In the genomic region with DNA sequence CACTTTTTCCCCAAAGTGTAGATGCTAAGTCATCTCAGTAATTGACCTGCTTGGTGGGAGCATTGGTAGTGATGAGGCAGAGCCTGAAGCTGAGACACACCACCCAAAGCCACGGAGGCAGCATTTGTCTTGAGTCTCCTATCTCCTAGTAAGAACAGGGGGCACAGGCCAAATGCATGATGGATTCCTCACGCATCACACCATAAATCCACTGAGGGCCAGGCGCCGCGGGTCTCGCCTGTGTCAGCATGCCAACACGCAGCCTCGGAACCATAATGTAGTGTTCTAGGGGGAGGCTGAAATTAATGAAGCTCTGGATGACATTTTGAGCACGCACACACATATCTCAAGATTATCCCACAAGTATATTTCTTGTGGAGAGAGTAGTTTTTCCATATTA, we compare ENCODE assay signal across 31 mouse cellular contexts.
"Had no signal": no experiment of that assay in that cellular context is flagged by ENCODE, and none has a peak within 500 bp of the region (broad histone marks: within the 10 kb centered on the region; RNA-seq: fewer than 3 reads in every experiment).

No protein-coding gene starts in this region.

- H3K27me3 ChIP-seq: limb, embryonic 12.5 days; limb, embryonic 15.5 days; liver, embryonic 12.5 days; liver, embryonic 13.5 days; liver, embryonic 15.5 days; lung, embryonic 15.5 days; midbrain, embryonic 13.5 days; midbrain, embryonic 15.5 days; neural tube, embryonic 12.5 days had no signal

- H3K4me3 ChIP-seq: left cerebral cortex, adult 2 months; limb, embryonic 10.5 days; limb, embryonic 12.5 days; limb, embryonic 13.5 days; limb, embryonic 15.5 days; liver, embryonic 12.5 days; liver, embryonic 13.5 days; liver, embryonic 15.5 days; lung, embryonic 15.5 days; megakaryocyte, embryonic 14.5 days; midbrain, embryonic 10.5 days; midbrain, embryonic 12.5 days; midbrain, embryonic 13.5 days; midbrain, embryonic 15.5 days; myocyte; neural tube, embryonic 12.5 days had no signal

- H3K4me1 ChIP-seq: liver, embryonic 12.5 days; liver, embryonic 13.5 days; liver, embryonic 15.5 days; midbrain, embryonic 15.5 days had no signal

- H3K4me2 ChIP-seq: limb, embryonic 12.5 days; limb, embryonic 13.5 days; limb, embryonic 15.5 days; liver, embryonic 11.5 days; liver, embryonic 12.5 days; liver, embryonic 13.5 days; liver, embryonic 15.5 days; lung, embryonic 15.5 days; midbrain, embryonic 11.5 days; midbrain, embryonic 12.5 days; midbrain, embryonic 13.5 days; midbrain, embryonic 15.5 days; neural tube, embryonic 12.5 days had no signal

- H3K36me3 ChIP-seq: limb, embryonic 10.5 days; limb, embryonic 12.5 days; limb, embryonic 13.5 days; limb, embryonic 15.5 days; liver, embryonic 12.5 days; liver, embryonic 13.5 days; liver, embryonic 15.5 days; lung, embryonic 15.5 days; midbrain, embryonic 10.5 days; midbrain, embryonic 12.5 days; midbrain, embryonic 13.5 days; midbrain, embryonic 15.5 days; neural tube, embryonic 12.5 days had no signal

- H3K27ac ChIP-seq: left cerebral cortex, adult 2 months; limb, embryonic 10.5 days; limb, embryonic 13.5 days; limb, embryonic 15.5 days; liver, embryonic 12.5 days; liver, embryonic 13.5 days; liver, embryonic 14.5 days; liver, embryonic 15.5 days; lung, embryonic 15.5 days; macrophage; midbrain, embryonic 10.5 days; midbrain, embryonic 12.5 days; midbrain, embryonic 13.5 days; midbrain, embryonic 15.5 days; neural tube, embryonic 12.5 days had no signal

- ATAC-seq: liver, embryonic 12.5 days; liver, postnatal 0 days; midbrain, embryonic 13.5 days; midbrain, embryonic 15.5 days; midbrain, embryonic 16.5 days had no signal

- H3K9ac ChIP-seq: limb, embryonic 12.5 days; limb, embryonic 13.5 days; limb, embryonic 15.5 days; liver, embryonic 12.5 days; liver, embryonic 13.5 days; liver, embryonic 14.5 days; liver, embryonic 15.5 days; liver, postnatal 0 days; lung, embryonic 15.5 days; midbrain, embryonic 12.5 days; midbrain, embryonic 13.5 days; midbrain, embryonic 15.5 days; neural tube, embryonic 12.5 days had no signal

- DNase-seq: left cerebral cortex, postnatal 4 days; liver; liver, embryonic 13.5 days; liver, postnatal 0 days; lung, adult 18-20 months; lung, adult 2 months; lung, postnatal 10 days; lung, postnatal 14 days; lung, postnatal 36 days; lung, postnatal 4 days; midbrain, embryonic 14.5 days had no signal

- H3K9me3 ChIP-seq: limb, embryonic 10.5 days; limb, embryonic 12.5 days; limb, embryonic 13.5 days; limb, embryonic 15.5 days; liver, embryonic 12.5 days; liver, embryonic 13.5 days; liver, embryonic 15.5 days; lung, embryonic 15.5 days; midbrain, embryonic 10.5 days; midbrain, embryonic 12.5 days; midbrain, embryonic 13.5 days; midbrain, embryonic 15.5 days; neural tube, embryonic 12.5 days had no signal
